In the genomic region with DNA sequence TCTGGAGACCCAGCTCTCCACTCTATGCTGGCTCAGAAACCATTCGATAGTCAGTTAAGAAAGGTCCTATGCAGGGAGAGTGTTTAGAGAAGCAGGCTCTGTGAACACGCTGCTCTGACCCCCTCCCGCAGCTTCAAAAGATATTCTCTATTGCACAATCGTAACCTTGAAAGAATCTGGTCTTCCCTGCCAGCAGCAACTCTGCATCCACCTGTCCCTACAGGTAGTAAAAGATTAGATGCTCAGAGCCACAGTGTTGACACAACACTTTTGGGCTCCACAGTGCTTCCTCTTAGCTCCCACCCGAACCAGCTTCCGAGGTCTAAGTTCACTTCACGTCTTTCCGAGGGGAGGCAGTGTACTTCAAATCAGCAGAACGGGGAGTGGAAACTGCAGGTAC, we compare ENCODE assay signal across 18 mouse cellular contexts.
DNase-seq lines count a peak whose midpoint lies in the region; ATAC-seq lines count a peak whose summit lies in the region.
"Had no signal": no experiment of that assay in that cellular context is flagged by ENCODE, and none has a peak within 500 bp of the region (broad histone marks: within the 10 kb centered on the region; RNA-seq: fewer than 3 reads in every experiment).

No protein-coding gene starts in this region.

- H3K4me2 ChIP-seq in heart, embryonic 12.5 days: no peak overlapping the region; the same call in 1 of the 2 replicates
- H3K4me2 ChIP-seq in lung, embryonic 15.5 days: no peak overlapping the region
- no peak overlapping the region for H3K4me2 ChIP-seq in embryonic facial prominence, embryonic 15.5 days (replicated peaks)
- no peak overlapping the region; the same call in 1 of the 2 replicates for H3K4me2 ChIP-seq in stomach, embryonic 15.5 days
- H3K4me2 ChIP-seq: liver, embryonic 12.5 days; neural tube, embryonic 15.5 days had no signal

- no peaks in the 10 kb centered on the region for H3K27me3 ChIP-seq in heart, embryonic 12.5 days (replicated peaks)
- H3K27me3 ChIP-seq in lung, embryonic 15.5 days: no peaks in the 10 kb centered on the region
- no peaks in the 10 kb centered on the region for H3K27me3 ChIP-seq in embryonic facial prominence, embryonic 15.5 days
- no peaks in the 10 kb centered on the region for H3K27me3 ChIP-seq in stomach, embryonic 15.5 days (replicated peaks)
- H3K27me3 ChIP-seq: liver, embryonic 12.5 days; neural tube, embryonic 15.5 days had no signal

- H3K4me3 ChIP-seq in heart, embryonic 12.5 days: no peak overlapping the region
- H3K4me3 ChIP-seq in lung, embryonic 15.5 days: no peak overlapping the region
- H3K4me3 ChIP-seq in embryonic facial prominence, embryonic 15.5 days (replicated peaks): no peak overlapping the region
- no peak overlapping the region for H3K4me3 ChIP-seq in stomach, embryonic 15.5 days (replicated peaks)
- H3K4me3 ChIP-seq: erythroblast, embryonic 14.5 days; liver, embryonic 12.5 days; neural tube, embryonic 15.5 days had no signal

- no peak for ATAC-seq in heart, embryonic 12.5 days (ENCODE audit: insufficient number of reproducible peaks, low FRiP score)
- no peak for ATAC-seq in lung, embryonic 15.5 days (ENCODE audit: borderline replicate concordance, extremely low read depth, low FRiP score, low TSS enrichment)
- ATAC-seq in embryonic facial prominence, embryonic 15.5 days (ENCODE audit: insufficient number of reproducible peaks, low FRiP score, low TSS enrichment, low read depth): no peak
- ATAC-seq in stomach, embryonic 15.5 days (ENCODE audit: insufficient read depth, low FRiP score, low read depth): no peak
- ATAC-seq: forebrain, postnatal 0 days; liver, embryonic 12.5 days had no signal

- DNase-seq in heart, postnatal 36 days: no peak
- no peak for DNase-seq in lung, postnatal 36 days
- DNase-seq in embryo, embryonic 9.5 days (ENCODE audit: extremely low spot score): no peak
- no peak for DNase-seq in left cerebral cortex, postnatal 4 days
- DNase-seq: adrenal gland, postnatal 25 days; cerebellum, adult 11-12 months; forebrain, postnatal 0 days; gastrocnemius, postnatal 10 days; retina, postnatal 1 day; thymus, adult 18-20 months had no signal

- no peak overlapping the region for H3K9ac ChIP-seq in heart, embryonic 12.5 days
- H3K9ac ChIP-seq in lung, embryonic 15.5 days: no peak overlapping the region
- no peak overlapping the region for H3K9ac ChIP-seq in embryonic facial prominence, embryonic 15.5 days
- no peak overlapping the region for H3K9ac ChIP-seq in stomach, embryonic 15.5 days
- H3K9ac ChIP-seq: forebrain, postnatal 0 days; liver, embryonic 12.5 days; neural tube, embryonic 15.5 days had no signal

- H3K36me3 ChIP-seq in heart, embryonic 12.5 days: no peaks in the 10 kb centered on the region
- H3K36me3 ChIP-seq in lung, embryonic 15.5 days: no peaks in the 10 kb centered on the region
- H3K36me3 ChIP-seq in embryonic facial prominence, embryonic 15.5 days: no peaks in the 10 kb centered on the region
- H3K36me3 ChIP-seq in stomach, embryonic 15.5 days: no peaks in the 10 kb centered on the region
- H3K36me3 ChIP-seq: neural tube, embryonic 15.5 days had no signal

- peaks cover 66% of the 10 kb centered on the region for H3K4me1 ChIP-seq in heart, embryonic 12.5 days (replicated peaks)
- H3K4me1 ChIP-seq in lung, embryonic 15.5 days: peaks cover 67% of the 10 kb centered on the region
- peaks cover 41% of the 10 kb centered on the region for H3K4me1 ChIP-seq in embryonic facial prominence, embryonic 15.5 days
- peaks cover 35% of the 10 kb centered on the region for H3K4me1 ChIP-seq in stomach, embryonic 15.5 days

- H3K27ac ChIP-seq in heart, embryonic 12.5 days (ENCODE audit: poor library complexity, severe bottlenecking): peak overlapping the region; percentile 13; the same call in 1 of the 2 replicates
- peak overlapping the region; percentile 81 for H3K27ac ChIP-seq in lung, embryonic 15.5 days
- H3K27ac ChIP-seq in embryonic facial prominence, embryonic 15.5 days (replicated peaks): peak overlapping the region; percentile 63; the same call in 1 of the 2 replicates
- H3K27ac ChIP-seq in stomach, embryonic 15.5 days: peak overlapping the region; percentile 51; the same call in 1 of the 2 replicates
- H3K27ac ChIP-seq: neural tube, embryonic 15.5 days had no signal

- WGBS in heart, embryonic 12.5 days: 67% methylated on average over 9 of the region's 9 CpGs
- 43% methylated on average over 9 of the region's 9 CpGs for WGBS in lung, embryonic 15.5 days
- 58% methylated on average over 9 of the region's 9 CpGs for WGBS in embryonic facial prominence, embryonic 15.5 days
- WGBS in stomach, embryonic 15.5 days: 45% methylated on average over 9 of the region's 9 CpGs

- intact Hi-C loops in heart, postnatal 36 days (cut with DNase I): loop anchor here (5.0 kb wide), 4 partner anchors 35 to 335 kb away; no protein-coding TSS in a partner anchor
- intact Hi-C loops in left cerebral cortex, postnatal 4 days (cut with DNase I): loop anchor here (5.0 kb wide), 1 partner anchor 80 kb away; no protein-coding TSS in a partner anchor

- no peaks in the 10 kb centered on the region for H3K9me3 ChIP-seq in heart, embryonic 12.5 days (replicated peaks)
- no peaks in the 10 kb centered on the region for H3K9me3 ChIP-seq in lung, embryonic 15.5 days
- no peaks in the 10 kb centered on the region for H3K9me3 ChIP-seq in embryonic facial prominence, embryonic 15.5 days (replicated peaks)
- no peaks in the 10 kb centered on the region for H3K9me3 ChIP-seq in stomach, embryonic 15.5 days
- H3K9me3 ChIP-seq: G1E; liver, embryonic 12.5 days; neural tube, embryonic 15.5 days had no signal

Comparison
In these comparisons a context has a peak if more than half of its experiments do, and no peak if none do; other contexts are left out.
1. H3K27ac ChIP-seq: peak in every context shown above with its lines; median percentile 81 in lung, embryonic 15.5 days; 63 in embryonic facial prominence, embryonic 15.5 days; 51 in stomach, embryonic 15.5 days; 13 in heart, embryonic 12.5 days.